Mouse (Mus musculus) layer of hippocampus, adult 6 months (tissue): ENCODE data around the gene Zmat3. TPM values are rescaled to one million over a fixed set of nuclear protein-coding genes. Genes with fewer than 3 reads are reported as not detected.

Experiments
- long read RNA-seq, 2 experiments: library from polyadenylated mRNA; unstranded; transcript quantifications; one replicate each; pipeline ENCODE4 v2.0.0; 2019 to 2020
- polyA plus RNA-seq: library from polyadenylated mRNA; unstranded; fragments of <200 nt; fragmentation: Nextera tagmentation; gene quantifications from 2 replicates; pipeline ENCODE4 v1.2.3, GENCODE M21; 2021

The Zmat3 gene
- polyA plus RNA-seq = 10.4 and 13.7 TPM in 2 replicates
- long read RNA-seq, experiment 1, full-length matches to known transcripts = 1 of 9 reads
- long read RNA-seq, experiment 1, partial matches to known transcripts = 1 of 9 reads
- long read RNA-seq, experiment 1, other reads (novel, unspliced or antisense) = 7 of 9 reads
- long read RNA-seq, experiment 2, full-length matches to known transcripts = 29 of 58 reads
- long read RNA-seq, experiment 2, partial matches to known transcripts = 0 of 58 reads
- long read RNA-seq, experiment 2, other reads (novel, unspliced or antisense) = 29 of 58 reads

DNA sequence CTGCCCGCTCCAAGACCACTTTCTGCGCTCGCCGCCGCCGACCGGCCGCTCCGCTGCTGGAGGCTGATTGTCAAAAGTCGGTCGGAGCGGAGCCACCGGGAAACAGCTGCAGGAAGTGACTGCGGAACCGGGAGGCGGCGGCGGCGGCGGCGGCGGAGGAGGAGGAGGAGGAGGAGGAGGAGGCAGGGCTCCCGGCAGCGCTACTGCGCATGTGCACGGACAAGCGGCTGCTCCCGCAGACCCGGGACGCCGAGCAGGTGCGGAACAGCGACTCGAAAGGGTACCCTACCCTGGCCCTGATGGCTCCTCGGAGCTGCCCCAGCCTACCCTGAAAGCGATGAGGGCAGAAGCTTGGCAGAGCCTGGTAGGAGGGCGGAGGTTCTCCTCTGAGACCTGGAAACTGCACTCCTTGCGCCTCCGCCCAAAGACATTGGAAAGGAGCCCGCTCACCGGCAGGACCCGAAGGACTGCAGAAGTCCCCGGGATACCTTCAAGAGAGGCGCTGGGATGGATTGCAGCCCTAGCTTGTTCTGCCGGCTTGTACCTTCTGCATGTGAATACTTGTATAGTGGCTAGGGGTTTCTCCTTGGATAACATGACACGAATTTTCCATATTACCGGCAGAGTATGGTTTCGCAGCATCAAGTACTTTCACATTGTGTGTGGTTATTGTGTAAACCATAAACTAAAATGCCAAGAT is at the start of gene Zmat3:
Zmat3 (minus strand) TSS at position 469 of the 700 bp plus-strand sequence.

DNA sequence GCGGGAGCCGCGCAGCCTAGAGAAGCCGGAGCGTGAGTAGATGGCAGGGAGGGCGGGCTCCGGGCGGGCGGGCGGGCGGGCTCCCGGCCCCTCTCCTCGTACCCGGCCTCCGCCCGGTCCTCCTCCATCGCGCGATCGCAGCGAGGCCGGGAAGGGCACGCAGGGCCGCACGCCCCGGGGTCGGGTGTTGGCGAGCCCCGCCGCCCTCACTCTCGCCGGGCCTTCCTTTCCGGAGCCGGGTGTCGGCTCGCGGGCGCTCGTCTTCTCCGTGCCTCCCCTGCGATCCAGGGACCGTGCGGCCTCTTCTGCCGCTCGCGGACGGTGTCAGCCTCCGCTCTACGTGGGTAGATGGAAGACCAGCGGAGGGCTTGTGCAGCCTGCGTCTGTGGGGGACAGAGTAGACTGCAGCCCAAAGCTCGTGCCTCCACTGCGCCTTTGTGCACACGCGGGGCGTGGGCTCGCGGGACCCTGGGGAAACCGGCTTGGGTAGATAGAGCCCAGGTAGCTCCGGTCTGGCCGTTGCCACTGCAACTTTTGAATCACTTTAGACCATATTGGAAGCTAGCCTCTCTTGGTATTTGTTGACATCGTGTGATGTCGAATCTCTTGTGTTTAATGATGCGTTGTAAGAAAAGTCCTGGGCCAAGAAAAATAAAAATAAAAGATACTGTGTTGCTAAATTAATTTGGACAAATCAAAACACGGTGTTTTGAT is 31.8 kb upstream of the Zmat3 start, which contains the start of gene Pik3ca:
Pik3ca (plus strand) TSS at position 211 of the 714 bp plus-strand sequence.

Other genes with a start within 250 kb of the Zmat3 start
- gene Pik3ca, start 31.7 kb upstream of the Zmat3 start, polyA plus RNA-seq = 5.5 and 8.5 TPM in 2 replicates
- not detected in 2 replicates for gene Kcnmb3, start 126.2 kb upstream of the Zmat3 start, polyA plus RNA-seq
- 11.8 and 13.0 TPM in 2 replicates for gene Zfp639, start 144.2 kb upstream of the Zmat3 start, polyA plus RNA-seq
- gene Mfn1, start 163.5 kb upstream of the Zmat3 start, polyA plus RNA-seq = 8.6 and 12.4 TPM in 2 replicates